Mouse (Mus musculus) CH12.LX (cell line): ENCODE measurements at regions not wholly inside any gene's neighbourhood (a gene's known extent, or its start where the extent isn't known, plus 50 kb on each side); places are given as distances from the start of the nearest gene placed in this dataset.

ENCODE experiments used
- DNase-seq: peaks from one replicate; pipeline ENCODE4 v3.0.0-alpha.2; 2013; ENCODE audit errors: extremely low read depth
- H3K27ac ChIP-seq: 2 replicates; pipeline ENCODE4 v1.5.1; 2012; ENCODE audit warnings: low read depth, mild to moderate bottlenecking, control low read depth, moderate library complexity; ENCODE audit not compliant: insufficient read depth
- H3K27me3 ChIP-seq: replicated peaks from 2 replicates; pipeline ENCODE3; 2012; ENCODE audit warnings: inconsistent platforms
- H3K36me3 ChIP-seq, 2 experiments: replicated peaks in 1 of 2; 2 replicates each; pipeline versions ENCODE3 to v1.6.1; 2012; ENCODE audit warnings: inconsistent platforms in 1 of 2, low read length in 1 of 2, mild to moderate bottlenecking in 1 of 2, mixed read lengths in 1 of 2, moderate library complexity in 1 of 2; ENCODE audit not compliant: control insufficient read depth in 1 of 2, insufficient read depth in 1 of 2
- H3K4me1 ChIP-seq, 2 experiments: 2 replicates each; pipeline ENCODE4 v1.6.1; 2012; ENCODE audit warnings: inconsistent platforms in 1 of 2, moderate library complexity in 1 of 2; ENCODE audit not compliant: insufficient read depth in 2 of 2, control insufficient read depth in 1 of 2
- H3K4me2 ChIP-seq: 2 replicates; pipeline ENCODE4 v1.6.1; 2012; ENCODE audit warnings: low read depth, mild to moderate bottlenecking, control low read depth; ENCODE audit not compliant: poor library complexity, insufficient read depth, severe bottlenecking
- H3K4me3 ChIP-seq, 3 experiments: fragments of 150-350 bp in 1 of 3; sonication (generic) in 1 of 3; replicated peaks in 1 of 3; 2 replicates each; pipeline versions ENCODE3 to v1.5.1; 2011 to 2012; ENCODE audit warnings: low read depth in 2 of 3, low read length in 2 of 3, mild to moderate bottlenecking in 2 of 3, moderate library complexity in 2 of 3, control low read depth in 1 of 3, improper control_type of control experiment in 1 of 3, inconsistent platforms in 1 of 3, mixed read lengths in 1 of 3; ENCODE audit not compliant: poor library complexity in 1 of 3
- H3K79me2 ChIP-seq: replicated peaks from 2 replicates; pipeline ENCODE4 v1.6.1; 2012; ENCODE audit warnings: mild to moderate bottlenecking, moderate library complexity; ENCODE audit not compliant: control insufficient read depth, poor library complexity, insufficient read depth, severe bottlenecking; ENCODE audit errors: extremely low read depth
- H3K9ac ChIP-seq: 2 replicates; pipeline ENCODE4 v1.6.1; 2012; ENCODE audit warnings: low read depth, mild to moderate bottlenecking, control low read depth, moderate library complexity; ENCODE audit not compliant: insufficient read depth
- H3K9me3 ChIP-seq: replicated peaks from 2 replicates; pipeline ENCODE3; 2012; ENCODE audit warnings: low read length, inconsistent platforms, mixed read lengths
- CHD1 ChIP-seq: IDR thresholded peaks from 2 replicates; pipeline ENCODE4 v1.6.1; 2012; ENCODE audit warnings: low read depth, low read length, improper control_type of control experiment, inconsistent platforms
- CTCF ChIP-seq, 2 experiments: IDR thresholded peaks in 1 of 2; conservative IDR thresholded peaks in 1 of 2; 2 replicates each; pipeline ENCODE4 v1.5.1; 2011 to 2012; ENCODE audit warnings: low read depth in 2 of 2, low read length in 2 of 2, improper control_type of control experiment in 1 of 2, inconsistent platforms in 1 of 2, mild to moderate bottlenecking in 1 of 2, moderate library complexity in 1 of 2
- E2F4 ChIP-seq: IDR thresholded peaks from 2 replicates; pipeline ENCODE4 v1.6.1; 2011; ENCODE audit warnings: low read depth, low read length, improper control_type of control experiment; ENCODE audit not compliant: insufficient replicate concordance
- ETS1 ChIP-seq: conservative IDR thresholded peaks from 2 replicates; pipeline ENCODE4 v1.6.1; 2012; ENCODE audit warnings: low read depth, mild to moderate bottlenecking, inconsistent platforms, low read length, improper control_type of control experiment, moderate library complexity
- MXI1 ChIP-seq: IDR thresholded peaks from 2 replicates; pipeline ENCODE4 v1.6.1; 2011; ENCODE audit warnings: mild to moderate bottlenecking, low read depth, low read length, improper control_type of control experiment
- NELFE ChIP-seq: IDR thresholded peaks from 2 replicates; pipeline ENCODE4 v1.6.1; 2011; ENCODE audit warnings: low read depth, low read length, improper control_type of control experiment
- POLR2AphosphoS2 ChIP-seq: IDR thresholded peaks from 2 replicates; pipeline ENCODE4 v1.6.1; 2011; ENCODE audit warnings: low read depth, low read length, improper control_type of control experiment
- RAD21 ChIP-seq: IDR thresholded peaks from 2 replicates; pipeline ENCODE4 v1.6.1; 2011; ENCODE audit warnings: low read depth, mild to moderate bottlenecking, low read length, improper control_type of control experiment, moderate library complexity
- RCOR1 ChIP-seq: conservative IDR thresholded peaks from 2 replicates; pipeline ENCODE4 v1.6.1; 2012; ENCODE audit warnings: low read depth, mild to moderate bottlenecking, inconsistent platforms, low read length, improper control_type of control experiment
- SIN3A ChIP-seq: IDR thresholded peaks from 2 replicates; pipeline ENCODE4 v1.6.1; 2012; ENCODE audit warnings: low read length, improper control_type of control experiment, inconsistent platforms
- SMC3 ChIP-seq: IDR thresholded peaks from 2 replicates; pipeline ENCODE4 v1.6.1; 2011; ENCODE audit warnings: low read depth, low read length, improper control_type of control experiment
- TBP ChIP-seq: conservative IDR thresholded peaks from 2 replicates; pipeline ENCODE4 v1.6.1; 2011; ENCODE audit warnings: low read depth, low read length, improper control_type of control experiment
- TCF12 ChIP-seq: IDR thresholded peaks from 2 replicates; pipeline ENCODE4 v1.6.1; 2014; ENCODE audit warnings: low read depth, mild to moderate bottlenecking, inconsistent platforms, low read length, improper control_type of control experiment
- UBTF ChIP-seq: IDR thresholded peaks from 2 replicates; pipeline ENCODE4 v1.6.1; 2012; ENCODE audit warnings: low read depth, mild to moderate bottlenecking, inconsistent platforms, low read length, improper control_type of control experiment, moderate library complexity
- USF1 ChIP-seq: IDR thresholded peaks from 2 replicates; pipeline ENCODE4 v1.6.1; 2014; ENCODE audit warnings: low read depth, mild to moderate bottlenecking, inconsistent platforms, low read length, improper control_type of control experiment
- ZC3H11A ChIP-seq: IDR thresholded peaks from 2 replicates; pipeline ENCODE4 v1.6.1; 2012; ENCODE audit warnings: low read depth, mild to moderate bottlenecking, inconsistent platforms, low read length, improper control_type of control experiment
- ZMIZ1 ChIP-seq: IDR thresholded peaks from 2 replicates; pipeline ENCODE4 v1.6.1; 2012; ENCODE audit warnings: low read depth, mild to moderate bottlenecking, inconsistent platforms, low read length, improper control_type of control experiment
- dilution Hi-C: fragments of 300-500 bp; cut with MboI; formaldehyde crosslinking; loops from 2 replicates; pipeline ENCODE4 v1.14.3; 2020; ENCODE audit warnings: low sequenced_read_pairs; ENCODE audit not compliant: extremely low pct_unique_long_range_greater_than_20kb, extremely low pct_ligation_motif_present
- in situ Hi-C: fragments of 300-500 bp; cut with MboI; formaldehyde crosslinking; loops from 3 replicates; pipeline ENCODE4 v1.14.3; 2019; ENCODE audit warnings: low sequenced_read_pairs, low pct_ligation_motif_present, low pct_unique_long_range_greater_than_20kb, mixed read lengths

- Histone ChIP-seq H3K9me3 (no peaks in the 10 kb centered on the region), H3K4me1 (peaks cover 0 to 7% of the 10 kb centered on the region in 2 experiments; a peak in 2 of 4 replicates), H3K36me3 (no peaks in the 10 kb centered on the region), H3K4me3 (no peak overlapping the region), H3K27ac (no peak overlapping the region), H3K79me2 (no peaks in the 10 kb centered on the region), H3K27me3 (no peaks in the 10 kb centered on the region), H3K9ac (no peak overlapping the region), H3K4me2 (no peak overlapping the region)
- no peak for TF ChIP-seq ZMIZ1
- no peak for TF ChIP-seq POLR2AphosphoS2
- no peak for TF ChIP-seq USF1
- no peak for TF ChIP-seq ZC3H11A
- TF ChIP-seq SIN3A, result no peak
- no peak for TF ChIP-seq NELFE
- TF ChIP-seq E2F4, result no peak
- TF ChIP-seq TCF12, result no peak
- no peak for TF ChIP-seq ETS1
- TF ChIP-seq RAD21, result no peak
- no peak for TF ChIP-seq RCOR1
- no peak for DNase-seq
- dilution Hi-C loops, result no loop called here
- in situ Hi-C loops, result no loop called here
Measured at GRCm38 (mm10) chr11:109079466-109079865, 64.7 kb downstream of the E030025P04Rik start.

GRCm38 (mm10) chr11:109076587-109077417 is 67.4 kb downstream of the E030025P04Rik start:
- in situ Hi-C loops (no loop called here), dilution Hi-C loops (no loop called here)
- TF ChIP-seq CTCF (conservative IDR thresholded peaks at IDR 0.05 in 1 of 2, IDR thresholded peaks at IDR 0.05 in 1 of 2; ENCODE audit: low read depth in 2 of 2, low read length in 2 of 2) (no peak), MXI1 (no peak), POLR2AphosphoS2 (no peak), CHD1 (no peak), RAD21 (no peak), TCF12 (no peak), TBP (no peak), UBTF (no peak), ZC3H11A (no peak), SMC3 (no peak)
- H3K9me3 ChIP-seq, result no peaks in the 10 kb centered on the region
- H3K27ac ChIP-seq, result no peak overlapping the region
- H3K9ac ChIP-seq, result no peak overlapping the region
- H3K79me2 ChIP-seq, result no peaks in the 10 kb centered on the region
- peaks cover 0 to 7% of the 10 kb centered on the region in 2 experiments; a peak in 2 of 4 replicates for H3K4me1 ChIP-seq
- DNase-seq, result no peak
- no peak overlapping the region for H3K4me3 ChIP-seq
- no peaks in the 10 kb centered on the region for H3K27me3 ChIP-seq
- H3K36me3 ChIP-seq, result no peaks in the 10 kb centered on the region
- no peak overlapping the region for H3K4me2 ChIP-seq
